ENCODE assay signal across 10 mouse cellular contexts in the genomic region with DNA sequence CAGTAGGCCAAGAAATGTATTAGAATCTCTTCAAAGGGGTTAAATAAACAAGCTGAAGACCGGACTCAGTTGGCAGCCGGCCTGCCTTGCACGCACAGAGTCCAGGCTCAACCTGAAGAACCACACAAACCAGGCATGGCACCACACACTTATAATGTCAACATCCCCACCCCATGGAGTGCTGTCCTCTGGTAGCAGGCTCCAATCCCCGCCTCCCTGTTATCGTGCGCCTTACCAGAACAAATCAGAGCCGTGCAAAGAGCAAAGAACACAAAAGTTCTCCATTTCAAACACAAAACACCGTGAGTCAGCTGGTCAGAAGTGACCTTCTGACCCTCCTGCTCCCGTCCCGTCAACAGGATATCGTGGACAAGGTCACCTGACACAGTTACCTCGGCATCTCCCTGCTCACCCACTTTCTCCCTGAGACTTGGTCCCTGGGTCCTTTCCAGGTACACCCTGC. TPM values are rescaled to one million over a fixed set of nuclear protein-coding genes. Genes with fewer than 3 reads are reported as not detected.
DNase-seq lines count a peak whose midpoint lies in the region; ATAC-seq and TF ChIP-seq lines count a peak whose summit lies in the region.
"Had no signal": no experiment of that assay in that cellular context is flagged by ENCODE, and none has a peak within 500 bp of the region (broad histone marks: within the 10 kb centered on the region; RNA-seq: fewer than 3 reads in every experiment).

No protein-coding gene starts in this region.

- H3K27ac ChIP-seq in embryonic facial prominence, embryonic 14.5 days (replicated peaks; ENCODE audit: low read depth, low read length) = no peak overlapping the region
- no peak overlapping the region for H3K27ac ChIP-seq in embryonic facial prominence, embryonic 10.5 days (replicated peaks)
- peak overlapping the region; percentile 89 for H3K27ac ChIP-seq in liver, postnatal 0 days (ENCODE audit: low read depth)
- H3K27ac ChIP-seq: midbrain, embryonic 12.5 days had no signal

- TF ChIP-seq EP300 in liver, postnatal 0 days (IDR thresholded peaks at IDR 0.05; ENCODE audit: low read depth) = peak; percentile 64; the same call in 1 of the 2 replicates

- no peaks in the 10 kb centered on the region for H3K27me3 ChIP-seq in embryonic facial prominence, embryonic 14.5 days (replicated peaks; ENCODE audit: control insufficient read depth, insufficient read depth, low read length)
- no peaks in the 10 kb centered on the region for H3K27me3 ChIP-seq in embryonic facial prominence, embryonic 10.5 days (replicated peaks; ENCODE audit: low read depth, poor library complexity, severe bottlenecking)
- H3K27me3 ChIP-seq in liver, postnatal 0 days (ENCODE audit: insufficient read depth, low read length) = no peaks in the 10 kb centered on the region
- H3K27me3 ChIP-seq: midbrain, embryonic 12.5 days had no signal

- TF ChIP-seq CTCF in liver, postnatal 0 days (IDR thresholded peaks at IDR 0.05; ENCODE audit: low read depth) = no peak

- H3K9me3 ChIP-seq in embryonic facial prominence, embryonic 14.5 days (ENCODE audit: control insufficient read depth, low read length) = no peaks in the 10 kb centered on the region
- no peaks in the 10 kb centered on the region for H3K9me3 ChIP-seq in embryonic facial prominence, embryonic 10.5 days
- no peaks in the 10 kb centered on the region for H3K9me3 ChIP-seq in liver, postnatal 0 days (ENCODE audit: low read length)
- H3K9me3 ChIP-seq: midbrain, embryonic 12.5 days had no signal

- peaks cover 43% of the 10 kb centered on the region for H3K36me3 ChIP-seq in embryonic facial prominence, embryonic 14.5 days (ENCODE audit: control insufficient read depth, insufficient read depth, low read length)
- H3K36me3 ChIP-seq in embryonic facial prominence, embryonic 10.5 days (replicated peaks) = peaks cover 71% of the 10 kb centered on the region
- H3K36me3 ChIP-seq in liver, postnatal 0 days (replicated peaks; ENCODE audit: insufficient read depth, low read length) = peaks cover 28% of the 10 kb centered on the region

- H3K9ac ChIP-seq in embryonic facial prominence, embryonic 14.5 days (ENCODE audit: low read depth, low read length) = 0 out of 2 replicates have a peak overlapping the region, but pooled peaks have one; percentile 0
- H3K9ac ChIP-seq in liver, postnatal 0 days (replicated peaks) = no peak overlapping the region
- H3K9ac ChIP-seq: midbrain, embryonic 12.5 days had no signal

- H3K4me2 ChIP-seq in embryonic facial prominence, embryonic 14.5 days (ENCODE audit: low read depth, low read length) = no peak overlapping the region
- peak overlapping the region; percentile 24; the same call in 1 of the 2 replicates for H3K4me2 ChIP-seq in liver, postnatal 0 days (ENCODE audit: low read depth, low read length)
- H3K4me2 ChIP-seq: midbrain, embryonic 12.5 days had no signal

- H3K4me1 ChIP-seq in embryonic facial prominence, embryonic 14.5 days (ENCODE audit: control insufficient read depth, insufficient read depth, low read length) = 0 out of 2 replicates have a peak, but pooled peaks cover 7% of the 10 kb centered on the region
- 0 out of 2 replicates have a peak, but pooled peaks cover 4% of the 10 kb centered on the region for H3K4me1 ChIP-seq in embryonic facial prominence, embryonic 10.5 days
- peaks cover 9% of the 10 kb centered on the region for H3K4me1 ChIP-seq in liver, postnatal 0 days (ENCODE audit: insufficient read depth)
- H3K4me1 ChIP-seq: midbrain, embryonic 12.5 days had no signal

- no peak overlapping the region for H3K4me3 ChIP-seq in embryonic facial prominence, embryonic 14.5 days (ENCODE audit: low read depth, low read length)
- H3K4me3 ChIP-seq in embryonic facial prominence, embryonic 10.5 days = no peak overlapping the region
- no peak overlapping the region for H3K4me3 ChIP-seq in liver, postnatal 0 days (ENCODE audit: low read depth, low read length)
- H3K4me3 ChIP-seq: midbrain, embryonic 12.5 days had no signal

- WGBS in embryonic facial prominence, embryonic 14.5 days = 53% methylated on average over 12 of the region's 12 CpGs
- 67% methylated on average over 12 of the region's 12 CpGs for WGBS in embryonic facial prominence, embryonic 10.5 days
- WGBS in liver, postnatal 0 days (ENCODE audit: insufficient replicate concordance) = 45% methylated on average over 12 of the region's 12 CpGs

- DNase-seq in embryonic facial prominence, embryonic 14.5 days (ENCODE audit: low spot score) = peak; percentile 35
- no peak for DNase-seq in embryonic facial prominence, embryonic 10.5 days (ENCODE audit: low spot score)
- DNase-seq in urinary bladder, postnatal 14 days (ENCODE audit: low spot score) = peak; percentile 83
- no peak for DNase-seq in urinary bladder, postnatal 10 days (ENCODE audit: low spot score)
- DNase-seq in liver, postnatal 0 days = peak; percentile 67
- DNase-seq in yolk sac, embryonic 10.5 days (ENCODE audit: low spot score) = peak; percentile 86
- DNase-seq in MN1 (ENCODE audit: low spot score) = no peak
- DNase-seq: retina, postnatal 1 day had no signal

- no peak; the same call in 1 of the 2 replicates for ATAC-seq in embryonic facial prominence, embryonic 14.5 days (ENCODE audit: low read depth)
- ATAC-seq in liver, postnatal 0 days = peak; percentile 97
- ATAC-seq in granulocyte monocyte progenitor cell, adult 5-6 weeks (replicated peaks; ENCODE audit: poor library complexity, severe bottlenecking) = no peak

RNA-seq across cellular contexts. Expression of a gene that starts 24.2 kb away (rescaled TPM):
- polyA plus RNA-seq in embryonic facial prominence, embryonic 14.5 days (2014; fragmentation: Nextera tagmentation; extraction: Ambion mirVana) = 9.4 and 12.5 TPM in 2 replicates
- 9.6 and 12.1 TPM in 2 replicates for polyA plus RNA-seq in embryonic facial prominence, embryonic 10.5 days (2016; fragmentation: Nextera tagmentation; extraction: Ambion mirVana)
- polyA plus RNA-seq in liver, postnatal 0 days (2015; fragmentation: Nextera tagmentation; extraction: Ambion mirVana) = 2.3 and 3.0 TPM in 2 replicates
- total RNA-seq in granulocyte monocyte progenitor cell, adult 5-6 weeks (2014; fragmentation: Nextera tagmentation) = 37.8 TPM in 2 replicates
- total RNA-seq in granulocyte monocyte progenitor cell, adult 5-6 weeks (2017) = 21.4 and 25.5 TPM in 2 replicates

Comparison
In these comparisons a context has a peak if more than half of its experiments do, and no peak if none do; other contexts are left out.
1. DNase-seq: peak in embryonic facial prominence, embryonic 14.5 days (single experiment), urinary bladder, postnatal 14 days (single experiment), liver, postnatal 0 days (single experiment) and yolk sac, embryonic 10.5 days (single experiment); none in embryonic facial prominence, embryonic 10.5 days (single experiment), urinary bladder, postnatal 10 days (single experiment) and MN1 (single experiment).